Mouse (Mus musculus): ENCODE data around the gene Camp.

DNA sequence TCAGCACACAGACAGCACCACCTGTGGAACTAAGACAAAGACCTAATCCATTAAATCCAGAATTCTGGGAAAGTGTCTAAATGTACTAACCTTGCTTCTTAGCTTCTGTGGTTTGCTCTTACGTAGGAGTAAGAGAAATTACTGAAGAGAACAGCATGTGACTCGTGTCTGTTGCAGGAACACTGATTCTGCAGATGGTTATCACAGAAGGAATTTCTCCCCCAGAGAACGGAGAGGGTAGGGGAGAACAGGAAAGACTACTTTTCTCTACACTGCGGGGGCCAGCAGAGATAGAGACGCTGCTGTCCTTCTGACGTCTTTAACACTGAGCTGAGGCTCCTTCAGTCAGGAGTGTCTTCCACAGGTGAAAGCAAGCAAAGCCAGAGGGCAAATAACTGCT is 33.1 kb downstream of the Camp start:
- TF ChIP-seq CTCF (IDR thresholded peaks at IDR 0.05) (no peak), POLR2A (IDR thresholded peaks at IDR 0.05; ENCODE audit: insufficient read depth, low read depth, low read length) (no peak)
